Mouse (Mus musculus): ENCODE measurements around the gene Gm13693. TPM values are rescaled to one million over a fixed set of nuclear protein-coding genes. Genes with fewer than 3 reads are reported as not detected.

The Gm13693 gene
- not detected in 2 replicates for polyA plus RNA-seq (2015; fragmentation: Nextera tagmentation; extraction: Ambion mirVana)

DNA sequence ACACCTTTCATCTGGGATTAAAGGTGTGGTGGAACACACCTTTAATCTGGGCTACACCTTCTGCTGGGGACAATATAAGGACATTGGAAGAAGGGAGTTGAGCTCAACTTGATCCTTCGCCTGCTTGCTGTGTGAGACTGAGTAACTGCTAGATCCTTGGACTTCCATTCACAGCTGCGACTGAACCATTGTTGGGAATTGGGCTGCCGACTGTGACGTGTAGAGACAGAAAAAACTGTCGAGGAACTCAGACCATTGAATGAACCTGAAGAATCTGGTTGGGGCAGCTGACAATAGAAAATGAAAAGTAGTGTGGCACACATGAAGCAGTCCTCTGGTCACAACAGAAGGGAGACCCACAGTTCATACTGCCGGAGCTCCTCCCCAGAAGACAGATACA is at the start of gene Gm13693:
Gene Gm13693 (plus strand): TSS at position 301 of the 400 bp plus-strand sequence.

DNA sequence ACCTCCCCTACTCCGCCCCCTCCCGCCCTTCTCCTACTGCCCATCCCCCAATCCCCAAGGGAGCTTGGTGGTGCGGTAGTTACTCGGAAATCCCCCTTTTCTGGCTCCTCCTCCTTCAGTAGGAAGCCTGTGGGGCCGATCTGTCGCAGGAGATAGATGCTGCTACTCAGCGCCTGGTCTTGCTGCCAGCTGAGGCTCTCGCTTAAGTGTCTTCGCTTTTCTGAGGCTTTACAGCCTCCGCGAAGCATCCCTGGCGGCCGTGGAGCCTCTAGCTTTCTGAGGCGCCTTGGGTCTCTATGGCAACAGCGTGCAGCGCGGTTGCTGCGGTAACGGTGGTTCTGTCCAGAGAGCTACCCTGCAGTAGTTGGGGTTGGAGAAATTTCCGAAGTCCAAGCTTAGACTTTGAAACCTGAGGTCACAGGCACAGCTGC is 20.4 kb upstream of the Gm13693 start, which contains the start of gene Zswim2:
Gene Zswim2 (minus strand): TSS at position 298 of the 431 bp plus-strand sequence.

GRCm38 (mm10) chr2:83955393-83955792 is 5.9 kb upstream of the Gm13693 start, which contains the start of gene Gm13698:
Gm13698 (plus strand) TSS chr2:83955693.

GRCm38 (mm10) chr2:83967013-83967412 is 5.7 kb downstream of the Gm13693 start, which contains the start of gene Gm13695:
Gm13695 (plus strand) TSS chr2:83967313.

GRCm38 (mm10) chr2:83972823-83973222 is 11.5 kb downstream of the Gm13693 start, which contains the start of gene Gm13696:
Gm13696 (plus strand) TSS chr2:83973123.

GRCm38 (mm10) chr2:83978633-83979032 is 17.3 kb downstream of the Gm13693 start, which contains the start of gene Gm13694:
Gm13694 (plus strand) TSS chr2:83978933.

GRCm38 (mm10) chr2:83984443-83984842 is 23.1 kb downstream of the Gm13693 start, which contains the start of gene Gm13697:
Gm13697 (plus strand) TSS chr2:83984743.

GRCm38 (mm10) chr2:83990253-83990652 is 28.9 kb downstream of the Gm13693 start, which contains the start of gene Gm13691:
Gm13691 (plus strand) TSS chr2:83990553.

Other genes starting within 250 kb of the Gm13693 start
- 32.9 and 47.5 TPM in 2 replicates for gene Itgav, start 237.1 kb upstream of the Gm13693 start, polyA plus RNA-seq (2015; fragmentation: Nextera tagmentation; extraction: Ambion mirVana)
- gene Fam171b, start 148.9 kb upstream of the Gm13693 start, polyA plus RNA-seq (2015; fragmentation: Nextera tagmentation; extraction: Ambion mirVana): 0.24 and 0.26 TPM in 2 replicates
- gene Zswim2, start 20.3 kb upstream of the Gm13693 start, polyA plus RNA-seq (2015; fragmentation: Nextera tagmentation; extraction: Ambion mirVana): not detected in 2 replicates
- not detected in 2 replicates for gene Gm13698, start 5.8 kb upstream of the Gm13693 start, polyA plus RNA-seq (2015; fragmentation: Nextera tagmentation; extraction: Ambion mirVana)
- not detected in 2 replicates for gene Gm13695, start 5.8 kb downstream of the Gm13693 start, polyA plus RNA-seq (2015; fragmentation: Nextera tagmentation; extraction: Ambion mirVana)
- gene Gm13696, start 11.6 kb downstream of the Gm13693 start, polyA plus RNA-seq (2015; fragmentation: Nextera tagmentation; extraction: Ambion mirVana): not detected in 2 replicates
- not detected in 2 replicates for gene Gm13694, start 17.4 kb downstream of the Gm13693 start, polyA plus RNA-seq (2015; fragmentation: Nextera tagmentation; extraction: Ambion mirVana)
- not detected in 2 replicates for gene Gm13697, start 23.2 kb downstream of the Gm13693 start, polyA plus RNA-seq (2015; fragmentation: Nextera tagmentation; extraction: Ambion mirVana)
- not detected in 2 replicates for gene Gm13691, start 29.1 kb downstream of the Gm13693 start, polyA plus RNA-seq (2015; fragmentation: Nextera tagmentation; extraction: Ambion mirVana)

Data from spleen, postnatal 0 days (tissue).